Mouse (Mus musculus): ENCODE data around the gene Gm28047.

- TF ChIP-seq POLR2A (IDR thresholded peaks at IDR 0.05; ENCODE audit: extremely low read depth, insufficient read depth, low read length) (no peak), CTCF (IDR thresholded peaks at IDR 0.05; ENCODE audit: extremely low read depth, insufficient read depth, low read length) (no peak)
These were observed 7.2 kb downstream of the Gm28047 start for GRCm38 (mm10) chr15:102617654-102618053.
